8 mouse cellular contexts compared by ENCODE assay signal in the genomic region with DNA sequence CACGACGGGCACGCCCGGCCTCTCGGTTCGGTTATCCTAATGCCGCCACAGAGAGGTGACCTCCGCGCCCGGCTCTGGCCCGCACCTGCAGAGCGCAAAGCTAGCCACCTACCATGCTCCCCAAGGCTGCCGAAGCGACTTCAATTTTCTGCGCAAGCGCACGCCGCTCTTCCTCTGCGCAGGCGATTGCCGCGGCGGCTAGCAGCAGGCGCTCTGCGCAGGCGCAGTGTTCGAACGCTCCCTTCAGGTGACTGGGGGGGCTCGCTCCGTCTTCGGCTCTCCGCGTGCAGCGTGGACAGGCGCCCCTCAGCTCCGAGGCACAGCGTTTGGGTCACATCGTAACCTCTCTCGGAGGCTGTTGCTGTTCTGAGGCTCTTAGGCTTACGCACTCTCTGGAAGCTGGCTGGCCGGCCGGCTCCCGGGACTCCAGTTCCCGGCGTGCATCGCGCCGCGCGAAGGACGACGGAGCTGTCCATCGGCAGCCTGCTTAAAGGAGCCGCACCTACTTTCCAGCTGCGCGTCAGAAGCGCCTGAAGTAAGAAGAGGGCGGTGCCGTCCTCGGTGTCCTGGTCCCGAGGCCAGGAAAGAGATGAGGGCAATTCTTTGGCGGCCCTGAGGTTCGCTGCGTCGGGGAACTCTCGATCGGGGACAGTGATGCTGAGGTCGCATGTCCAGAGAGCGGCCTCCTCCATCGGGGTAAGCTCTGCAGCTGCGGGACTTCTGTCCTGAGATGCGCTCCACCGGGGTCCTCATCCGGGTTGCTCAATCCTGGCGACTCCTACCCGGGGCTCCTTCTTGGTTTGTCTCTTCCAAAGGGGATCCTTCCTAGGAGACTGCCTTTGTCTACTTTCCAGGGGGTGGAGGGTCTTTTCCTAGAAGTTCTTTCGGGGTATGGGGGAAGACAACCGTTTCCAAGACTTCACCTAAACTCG. TPM values are rescaled to one million over a fixed set of nuclear protein-coding genes. Genes with fewer than 3 reads are reported as not detected.
DNase-seq lines count a peak whose midpoint lies in the region; ATAC-seq and TF ChIP-seq lines count a peak whose summit lies in the region.

TSS of gene Dcun1d2 (minus strand) at position 440 of the 932 bp plus-strand sequence.
TSS of gene Tmco3 (plus strand) at position 499 of the 932 bp plus-strand sequence.

- H3K27me3 ChIP-seq in hindbrain, embryonic 10.5 days (ENCODE audit: insufficient read depth, poor library complexity, severe bottlenecking), result no peaks in the 10 kb centered on the region
- no peaks in the 10 kb centered on the region for H3K27me3 ChIP-seq in lung, postnatal 0 days (replicated peaks; ENCODE audit: insufficient read depth, low read length)

- peak within 1 kb of the TSS; percentile 90 for H3K4me2 ChIP-seq in lung, postnatal 0 days (replicated peaks; ENCODE audit: low read depth, low read length)

- WGBS in hindbrain, embryonic 10.5 days, result under 1% methylated on average over 79 of the region's 79 CpGs
- WGBS in lung, postnatal 0 days, result 2% methylated on average over 75 of the region's 79 CpGs

- H3K9me3 ChIP-seq in hindbrain, embryonic 10.5 days, result no peaks in the 10 kb centered on the region
- H3K9me3 ChIP-seq in lung, postnatal 0 days (ENCODE audit: low read length), result no peaks in the 10 kb centered on the region

- TF ChIP-seq EP300 in lung, postnatal 0 days (IDR thresholded peaks at IDR 0.05), result no peak

- H3K27ac ChIP-seq in hindbrain, embryonic 10.5 days, result peak within 1 kb of the TSS; percentile 94
- peak within 1 kb of the TSS; percentile 95 for H3K27ac ChIP-seq in lung, postnatal 0 days (ENCODE audit: low read length)

- ATAC-seq in frontal cortex, adult (ENCODE audit: low TSS enrichment), result peak; percentile 88
- peak; percentile 90 for ATAC-seq in lung, postnatal 0 days

- H3K9ac ChIP-seq in lung, postnatal 0 days (replicated peaks; ENCODE audit: low read depth), result peak within 1 kb of the TSS; percentile 46

- peak; percentile 98 for DNase-seq in MN1 (ENCODE audit: low spot score)
- peak; percentile 95 for DNase-seq in cerebellum, adult 9-10 months
- DNase-seq in hindbrain, embryonic 10.5 days (ENCODE audit: low spot score), result peak; percentile 95
- peak; percentile 95 for DNase-seq in layer of hippocampus, adult 9-11 months
- peak; percentile 98 for DNase-seq in lung, postnatal 0 days (ENCODE audit: low spot score)
- peak; percentile 93 for DNase-seq in ovary, postnatal 14 days (ENCODE audit: low spot score)
- DNase-seq in thymus, postnatal 14 days, result peak; percentile 97

- no peak for TF ChIP-seq CTCF in lung, postnatal 0 days (IDR thresholded peaks at IDR 0.05)

- peaks cover 13% of the 10 kb centered on the region for H3K36me3 ChIP-seq in hindbrain, embryonic 10.5 days
- peaks cover 4% of the 10 kb centered on the region; the same call in 1 of the 2 replicates for H3K36me3 ChIP-seq in lung, postnatal 0 days (ENCODE audit: insufficient read depth, low read length)

- H3K4me1 ChIP-seq in hindbrain, embryonic 10.5 days (replicated peaks), result peaks cover 21% of the 10 kb centered on the region
- peaks cover 5% of the 10 kb centered on the region; the same call in 1 of the 2 replicates for H3K4me1 ChIP-seq in lung, postnatal 0 days (ENCODE audit: insufficient read depth, low read depth, low read length)

- peak within 1 kb of the TSS; percentile 82 for H3K4me3 ChIP-seq in hindbrain, embryonic 10.5 days
- H3K4me3 ChIP-seq in lung, postnatal 0 days (ENCODE audit: low read depth, low read length), result peak within 1 kb of the TSS; percentile 62

RNA-seq across cellular contexts. Expression of gene Dcun1d2, which starts in this region (rescaled TPM):
- 25.3 and 27.6 TPM in 2 replicates for polyA plus RNA-seq in hindbrain, embryonic 10.5 days (2016; fragmentation: Nextera tagmentation; extraction: Ambion mirVana)
- polyA plus RNA-seq in lung, postnatal 0 days (2015; fragmentation: Nextera tagmentation; extraction: Ambion mirVana), result 14.5 TPM in 2 replicates

RNA-seq across cellular contexts. Expression of gene Tmco3, which starts in this region (rescaled TPM):
- 35.6 and 40.9 TPM in 2 replicates for polyA plus RNA-seq in hindbrain, embryonic 10.5 days (2016; fragmentation: Nextera tagmentation; extraction: Ambion mirVana)
- polyA plus RNA-seq in lung, postnatal 0 days (2015; fragmentation: Nextera tagmentation; extraction: Ambion mirVana), result 26.1 and 30.3 TPM in 2 replicates

Comparison
In these comparisons a context has a peak if more than half of its experiments do, and no peak if none do; other contexts are left out.
1. Peak in every context shown above with its lines: DNase-seq, ATAC-seq, H3K4me3 ChIP-seq and H3K27ac ChIP-seq.